ENCODE assay signal across 20 mouse cellular contexts in genomic region chr15:4228055-4228454, GRCm38 (mm10).
DNase-seq lines count a peak whose midpoint lies in the region; ATAC-seq lines count a peak whose summit lies in the region.
"Had no signal": no experiment of that assay in that cellular context is flagged by ENCODE, and none has a peak within 500 bp of the region (broad histone marks: within the 10 kb centered on the region; RNA-seq: fewer than 3 reads in every experiment).

No protein-coding gene starts in this region.

- H3K4me2 ChIP-seq in kidney, embryonic 16.5 days (replicated peaks; ENCODE audit: low read depth, low read length), result no peak overlapping the region
- no peak overlapping the region for H3K4me2 ChIP-seq in lung, embryonic 16.5 days (ENCODE audit: low read depth, low read length)
- H3K4me2 ChIP-seq: embryonic facial prominence, embryonic 13.5 days; hindbrain, embryonic 15.5 days; liver, embryonic 11.5 days; lung, embryonic 15.5 days; midbrain, embryonic 11.5 days had no signal

- H3K9ac ChIP-seq in kidney, embryonic 16.5 days (replicated peaks; ENCODE audit: low read length), result no peak overlapping the region
- no peak overlapping the region for H3K9ac ChIP-seq in lung, embryonic 16.5 days (ENCODE audit: low read length)
- H3K9ac ChIP-seq: embryonic facial prominence, embryonic 13.5 days; hindbrain, embryonic 15.5 days; lung, embryonic 15.5 days had no signal

- no peaks in the 10 kb centered on the region for H3K27me3 ChIP-seq in kidney, embryonic 16.5 days (ENCODE audit: insufficient read depth, low read length)
- no peaks in the 10 kb centered on the region for H3K27me3 ChIP-seq in lung, embryonic 16.5 days (ENCODE audit: control insufficient read depth, insufficient read depth, low read depth, low read length)
- H3K27me3 ChIP-seq: CH12.LX; embryonic facial prominence, embryonic 13.5 days; hindbrain, embryonic 15.5 days; lung, embryonic 15.5 days had no signal

- no peak for DNase-seq in kidney, adult 8-10 months
- DNase-seq in lung, adult 18-20 months, result no peak
- peak; percentile 5 for DNase-seq in embryo, embryonic 11.5 days (ENCODE audit: low read depth, low spot score)
- DNase-seq in mesoderm, embryonic 11.5 days (ENCODE audit: low read depth, low spot score), result peak; percentile 53
- no peak for DNase-seq in cerebellum, postnatal 14 days
- DNase-seq: adrenal gland, adult 2 months; B cell, adult 2 months; cerebellum, adult 11-12 months; cerebellum, postnatal 25 days; left cerebral cortex, postnatal 4 days had no signal

- no peak overlapping the region for H3K27ac ChIP-seq in kidney, embryonic 16.5 days (ENCODE audit: low read length)
- no peak overlapping the region for H3K27ac ChIP-seq in lung, embryonic 16.5 days (ENCODE audit: low read length)
- H3K27ac ChIP-seq: embryonic facial prominence, embryonic 13.5 days; hindbrain, embryonic 15.5 days; lung, embryonic 15.5 days had no signal

- H3K9me3 ChIP-seq in kidney, embryonic 16.5 days (ENCODE audit: low read length), result no peaks in the 10 kb centered on the region
- H3K9me3 ChIP-seq in lung, embryonic 16.5 days (ENCODE audit: control insufficient read depth, low read length), result no peaks in the 10 kb centered on the region
- H3K9me3 ChIP-seq: embryonic facial prominence, embryonic 13.5 days; G1E; hindbrain, embryonic 15.5 days; lung, embryonic 15.5 days had no signal

- 16% methylated on average over 6 of the region's 6 CpGs for WGBS in kidney, embryonic 16.5 days
- 29% methylated on average over 6 of the region's 6 CpGs for WGBS in lung, embryonic 16.5 days

- peak; percentile 70; the same call in 1 of the 2 replicates for ATAC-seq in kidney, embryonic 16.5 days (ENCODE audit: low FRiP score, low TSS enrichment)
- ATAC-seq in lung, embryonic 16.5 days (ENCODE audit: low read depth), result peak; percentile 43; the same call in 1 of the 2 replicates
- ATAC-seq: forebrain, embryonic 14.5 days had no signal

- H3K4me1 ChIP-seq in kidney, embryonic 16.5 days (ENCODE audit: insufficient read depth, low read length), result peaks cover 2% of the 10 kb centered on the region; the same call in 1 of the 2 replicates
- no peaks in the 10 kb centered on the region for H3K4me1 ChIP-seq in lung, embryonic 16.5 days (replicated peaks; ENCODE audit: control insufficient read depth, insufficient read depth, low read length)
- H3K4me1 ChIP-seq: embryonic facial prominence, embryonic 13.5 days; hindbrain, embryonic 15.5 days; lung, embryonic 15.5 days had no signal

- no peak overlapping the region for H3K4me3 ChIP-seq in kidney, embryonic 16.5 days (ENCODE audit: low read length)
- H3K4me3 ChIP-seq in lung, embryonic 16.5 days (ENCODE audit: low read length), result no peak overlapping the region
- H3K4me3 ChIP-seq: embryonic facial prominence, embryonic 13.5 days; hindbrain, embryonic 15.5 days; lung, embryonic 15.5 days had no signal

- H3K36me3 ChIP-seq in kidney, embryonic 16.5 days (ENCODE audit: insufficient read depth, low read length), result no peaks in the 10 kb centered on the region
- no peaks in the 10 kb centered on the region for H3K36me3 ChIP-seq in lung, embryonic 16.5 days (ENCODE audit: control insufficient read depth, insufficient read depth, low read length)
- H3K36me3 ChIP-seq: embryonic facial prominence, embryonic 13.5 days; G1E; hindbrain, embryonic 15.5 days; lung, embryonic 15.5 days had no signal

Comparison
In these comparisons a context has a peak if more than half of its experiments do, and no peak if none do; other contexts are left out.
1. DNase-seq: peak in embryo, embryonic 11.5 days (single experiment) and mesoderm, embryonic 11.5 days (single experiment); none in kidney, adult 8-10 months (0 of 2), lung, adult 18-20 months (0 of 2) and cerebellum, postnatal 14 days (0 of 2).